Mouse (Mus musculus) heart, adult 11 months (tissue): Measurements from ENCODE around the gene Dst.

Experiments
- DNase-seq: peaks from one replicate; pipeline ENCODE4 v3.0.0; 2022

The Dst gene

DNA sequence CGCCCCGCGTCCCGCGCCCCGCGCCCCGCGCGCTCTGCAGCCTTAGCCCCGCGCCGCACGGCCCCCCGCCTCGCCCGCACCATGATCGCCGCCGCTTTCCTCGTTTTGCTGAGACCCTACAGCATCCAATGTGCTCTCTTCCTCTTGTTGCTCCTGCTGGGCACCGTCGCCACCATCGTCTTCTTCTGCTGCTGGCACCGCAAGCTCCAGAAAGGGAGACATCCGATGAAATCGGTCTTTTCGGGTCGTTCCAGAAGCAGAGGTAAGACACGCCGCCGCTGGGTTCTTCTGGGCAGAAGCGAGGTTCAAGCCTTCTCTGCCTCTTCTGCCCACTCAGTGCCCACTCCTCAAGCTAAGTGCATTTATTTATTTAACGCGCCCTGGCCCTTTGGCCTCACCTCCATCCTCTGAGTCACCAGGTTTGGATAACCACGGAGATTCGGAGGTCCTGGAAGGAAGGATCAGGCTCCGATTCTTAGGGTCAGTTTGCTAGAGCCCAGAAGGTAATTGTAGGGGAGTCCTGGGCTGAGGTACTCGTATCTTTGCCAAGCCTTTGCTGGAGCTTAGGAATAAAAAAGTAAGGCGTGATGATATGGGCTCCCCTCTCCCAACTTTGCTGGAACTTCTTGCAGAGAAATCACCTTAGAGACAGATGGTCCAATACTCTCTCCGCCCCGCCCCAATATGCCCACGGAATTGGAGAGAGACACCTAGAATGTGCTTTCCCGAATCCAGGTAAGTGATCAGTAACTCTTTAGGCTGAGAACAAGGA lies at the start of gene Dst:
TSS of gene Dst (plus strand) at position 35 of the 772 bp plus-strand sequence.
- DNase-seq, result no peak

- no peak for DNase-seq
Measured at GRCm38 (mm10) chr1:33869031-33869430, 39.0 kb upstream of the Dst start.

GRCm38 (mm10) chr1:33869437-33869836 lies 38.6 kb upstream of the Dst start:
- no peak for DNase-seq

- no peak for DNase-seq
Measured at GRCm38 (mm10) chr1:33873561-33873960, 34.5 kb upstream of the Dst start.

DNA sequence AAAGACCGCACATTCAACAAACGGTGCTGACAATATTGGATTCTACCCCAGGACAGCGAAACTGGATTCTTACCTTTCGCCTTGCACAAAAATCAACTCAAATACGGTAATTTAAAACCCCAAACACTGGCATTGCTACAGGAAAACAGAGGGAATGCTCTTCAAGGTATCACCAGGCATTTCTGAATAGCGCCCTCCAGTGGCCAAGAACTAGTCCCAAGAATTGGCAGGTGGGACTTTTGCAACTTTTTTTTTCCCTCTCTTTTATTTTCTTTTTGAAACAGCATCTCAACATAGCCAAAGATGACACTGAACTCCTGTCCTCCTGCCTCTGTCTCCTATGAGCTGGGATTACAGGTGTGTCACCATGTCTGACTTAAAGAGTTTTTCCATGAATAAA lies 32.3 kb upstream of the Dst start:
- DNase-seq, result no peak

- DNase-seq, result no peak
Measured at GRCm38 (mm10) chr1:33876416-33876815, 31.6 kb upstream of the Dst start.

DNA sequence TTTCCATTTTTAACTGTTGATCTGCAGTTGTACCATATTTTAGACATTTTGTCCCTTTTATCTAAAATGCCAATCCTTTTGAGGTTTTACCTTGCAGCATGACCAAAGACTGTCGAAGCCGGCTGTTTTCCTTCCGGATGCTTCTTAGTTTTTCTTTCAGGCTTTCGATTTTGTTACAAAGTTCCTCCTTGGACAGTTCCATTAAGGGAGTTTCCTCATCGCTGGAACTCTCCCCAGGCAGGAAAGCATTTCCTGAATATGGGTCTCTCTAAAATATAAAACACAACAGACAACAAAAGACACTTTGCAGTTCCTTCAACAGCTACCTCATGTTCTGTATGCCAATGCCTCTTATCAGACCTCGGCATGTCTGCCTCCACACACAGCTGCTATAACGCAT lies 29.9 kb upstream of the Dst start:
- peak; percentile 91 for DNase-seq

DNA sequence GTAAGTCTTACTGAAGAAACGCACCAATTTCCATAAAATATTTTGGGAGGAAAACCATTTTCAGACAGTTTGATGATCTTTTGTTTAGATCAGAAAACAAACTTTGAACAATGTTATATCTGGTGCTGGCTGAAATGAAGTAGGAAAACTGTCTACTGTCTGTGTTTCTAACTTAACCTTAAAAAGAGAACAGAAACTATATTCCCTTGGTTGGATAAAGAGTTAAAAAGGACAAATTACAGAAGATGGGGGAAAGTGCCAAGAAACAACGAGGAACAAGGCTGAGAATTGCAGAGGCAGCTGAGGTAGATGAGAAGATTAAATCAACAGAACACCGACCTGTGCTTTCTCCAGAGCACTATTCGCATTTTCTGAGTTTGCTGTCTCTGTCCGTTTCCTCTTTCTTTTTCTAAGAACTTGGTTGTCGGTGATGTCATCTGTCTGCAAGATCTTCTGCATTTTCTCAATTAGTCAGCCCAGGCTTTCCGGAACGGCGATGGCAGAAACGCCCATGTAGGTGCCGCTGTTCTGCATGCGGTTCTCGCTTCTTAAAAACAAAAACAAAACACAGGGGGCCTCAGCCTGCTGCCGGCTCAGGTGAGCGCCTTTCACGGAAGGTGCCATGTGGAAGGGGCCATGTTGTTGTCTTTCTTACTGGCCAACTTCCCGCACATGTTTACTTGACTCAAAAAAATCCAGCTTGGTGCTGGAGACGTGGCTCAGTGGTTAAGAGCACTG lies 24.8 kb upstream of the Dst start:
- DNase-seq, result peak; percentile 96

DNA sequence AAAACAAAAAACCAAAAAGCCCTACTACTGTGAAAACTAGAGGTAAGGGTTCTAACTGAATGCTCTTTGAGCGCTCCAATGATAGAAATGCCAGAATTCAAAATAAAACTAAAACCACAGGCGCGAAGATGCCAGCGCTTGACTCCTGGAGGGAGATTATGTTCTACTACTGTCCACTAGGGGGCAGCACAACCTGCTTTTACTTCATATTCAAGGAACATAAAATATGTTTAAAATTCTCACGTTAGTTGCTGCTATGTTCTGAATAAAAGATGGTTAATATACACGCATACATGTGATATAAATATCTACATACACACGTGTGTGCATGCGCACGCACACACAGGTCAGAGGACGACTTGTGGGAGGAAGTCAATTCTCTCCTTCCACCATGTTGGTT lies 15.2 kb upstream of the Dst start:
- DNase-seq, result no peak

DNA sequence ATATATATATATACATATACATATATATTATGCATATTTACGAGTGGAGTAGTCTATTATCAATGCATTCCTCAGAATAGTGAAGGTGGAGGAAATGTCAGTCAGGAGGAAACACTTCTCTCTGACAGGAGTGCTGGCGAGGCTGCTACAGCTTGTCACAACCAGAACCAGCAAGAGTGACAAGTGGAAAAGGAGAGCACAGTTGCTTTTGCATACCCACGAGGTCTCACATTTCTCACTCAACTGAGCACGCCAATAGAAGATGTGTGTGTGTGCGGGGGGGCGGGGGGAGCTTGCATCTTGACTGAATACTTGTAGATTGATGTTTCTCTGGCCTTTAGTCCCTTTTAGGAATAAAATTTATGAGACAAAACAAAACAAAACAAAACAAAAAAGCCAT lies 11.9 kb upstream of the Dst start:
- no peak for DNase-seq

- DNase-seq, result no peak
Measured at GRCm38 (mm10) chr1:33896666-33897065, 11.4 kb upstream of the Dst start.

DNA sequence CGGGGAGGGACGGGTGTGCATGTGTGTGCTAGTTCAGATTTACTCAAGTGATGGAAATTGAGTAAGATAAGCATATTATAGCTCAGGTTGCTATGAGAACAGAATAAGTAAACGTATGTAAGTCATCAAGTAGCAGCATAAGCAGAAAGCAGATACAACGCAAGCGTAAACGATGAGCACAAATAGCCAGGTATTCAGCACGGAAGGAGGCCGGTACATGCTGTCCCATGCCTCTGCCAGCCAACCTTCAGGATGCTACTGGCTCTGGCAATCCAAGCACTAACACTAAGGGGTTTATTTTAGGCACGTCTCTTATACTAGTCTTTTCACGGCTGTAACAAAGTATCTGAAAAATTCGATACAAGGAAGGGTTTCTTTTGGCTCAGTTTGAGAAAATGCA lies 10.6 kb upstream of the Dst start:
- no peak for DNase-seq

GRCm38 (mm10) chr1:33898373-33898772 lies 9.7 kb upstream of the Dst start:
- no peak for DNase-seq

- no peak for DNase-seq
Measured at GRCm38 (mm10) chr1:33900175-33900574, 7.8 kb upstream of the Dst start.

GRCm38 (mm10) chr1:33903587-33903986 lies 4.4 kb upstream of the Dst start:
- DNase-seq, result peak; percentile 95

DNA sequence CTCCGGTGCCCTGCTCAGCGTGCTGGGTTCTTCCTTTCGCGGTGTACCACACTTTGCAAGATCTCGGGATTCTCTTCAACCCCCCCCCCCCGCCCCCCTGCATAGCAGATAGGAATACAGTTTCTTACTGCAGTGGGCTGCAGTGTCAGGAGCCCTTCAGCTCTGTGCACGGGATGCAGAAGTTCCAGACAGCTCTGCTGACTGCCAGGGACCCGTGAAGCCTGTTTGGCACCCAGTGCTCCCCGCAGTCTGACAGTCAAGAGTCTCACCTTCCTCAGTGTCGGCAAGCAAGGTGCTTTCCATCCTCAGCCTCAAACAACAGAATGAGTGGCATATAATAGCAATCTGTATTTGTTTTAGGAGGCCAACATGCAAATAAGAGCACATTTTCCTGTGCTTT lies 1.8 kb upstream of the Dst start:
- DNase-seq, result peak; percentile 70

DNA sequence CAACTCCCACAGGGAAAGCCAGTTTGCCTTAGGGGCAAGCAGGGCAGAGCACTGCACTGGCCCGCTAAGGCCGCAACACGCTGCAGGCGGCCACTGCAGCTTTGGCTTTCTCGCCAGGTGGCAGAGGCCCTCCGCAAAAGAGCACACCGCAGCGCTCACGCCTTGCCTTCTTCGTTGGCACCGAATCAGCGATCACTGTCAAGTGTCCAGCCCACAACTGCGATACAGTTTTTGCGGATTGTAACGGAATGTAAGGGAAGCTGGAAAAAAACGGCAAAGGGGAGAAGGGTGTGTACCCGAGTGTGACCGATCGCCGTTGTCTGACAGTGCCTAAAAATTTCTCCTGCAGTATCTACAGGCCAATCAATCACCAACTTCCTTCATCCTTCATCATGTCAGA lies 1.1 kb upstream of the Dst start:
- no peak for DNase-seq

- DNase-seq, result peak; percentile 98
Measured at GRCm38 (mm10) chr1:33907421-33908190, 419 bp upstream of the Dst start, which contains the start of gene Bend6. Gene Bend6, minus strand, starts transcription at chr1:33907816.

DNA sequence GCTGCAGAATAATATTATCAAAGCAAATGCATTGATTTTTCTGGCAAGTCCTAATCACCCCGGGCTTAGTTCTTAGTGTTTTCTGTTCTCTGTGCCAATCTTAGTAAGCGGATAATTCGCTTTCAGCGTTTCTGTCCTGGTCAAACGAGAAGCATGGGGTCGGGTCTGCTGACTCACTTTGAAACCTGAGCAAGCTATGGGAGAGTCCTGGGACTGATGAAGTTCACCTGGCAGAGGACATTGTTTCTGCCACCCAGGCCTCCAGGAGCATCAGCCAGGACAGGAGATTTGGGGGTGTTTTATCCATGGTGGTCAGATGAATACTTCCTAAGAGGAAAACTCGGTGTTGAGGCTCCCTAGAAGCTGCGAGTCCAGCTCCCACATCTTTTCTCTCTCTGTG lies 3.6 kb downstream of the Dst start:
- peak; percentile 83 for DNase-seq

DNA sequence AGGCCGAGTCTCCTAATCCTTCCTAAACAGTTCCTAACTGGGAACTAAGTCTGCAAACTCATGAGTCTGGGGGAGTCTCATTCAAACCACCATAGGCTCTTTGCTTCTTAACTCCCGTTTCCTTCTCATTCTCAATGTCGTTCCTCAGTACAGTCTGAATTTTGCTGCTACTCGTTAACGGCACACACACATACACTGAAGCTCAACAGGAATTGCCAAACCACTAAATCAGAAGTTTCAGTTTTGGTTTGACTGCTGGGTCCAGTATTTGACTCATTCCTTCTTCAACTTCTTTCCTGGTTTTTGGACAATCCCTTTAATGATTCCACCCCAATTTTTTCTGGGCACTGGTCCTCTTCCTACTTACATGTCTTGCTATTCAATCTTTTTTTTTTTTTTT lies 8.5 kb downstream of the Dst start:
- DNase-seq, result peak; percentile 40

GRCm38 (mm10) chr1:33922975-33923374 lies 14.9 kb downstream of the Dst start:
- peak; percentile 52 for DNase-seq

DNA sequence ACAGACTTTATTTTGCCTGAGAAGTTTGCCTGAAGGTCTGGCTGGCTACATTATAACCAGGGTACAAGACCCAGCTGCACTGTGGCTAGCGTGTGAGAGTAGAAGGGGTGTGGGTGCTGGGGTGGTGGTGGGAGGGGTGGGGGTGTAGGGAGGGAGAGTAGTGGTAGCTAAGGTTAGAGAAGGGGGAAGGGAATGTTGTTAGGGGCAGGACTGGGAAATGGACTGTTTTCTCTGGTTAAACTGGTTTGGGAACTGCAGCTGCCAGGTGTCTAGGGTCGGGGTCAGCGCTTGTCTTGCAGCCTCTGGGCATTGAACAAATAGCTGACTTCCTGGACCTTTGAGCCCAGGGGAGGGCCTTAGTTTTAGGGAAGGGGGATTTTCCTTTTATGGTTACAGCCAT lies 17.3 kb downstream of the Dst start:
- DNase-seq, result peak; percentile 69

DNA sequence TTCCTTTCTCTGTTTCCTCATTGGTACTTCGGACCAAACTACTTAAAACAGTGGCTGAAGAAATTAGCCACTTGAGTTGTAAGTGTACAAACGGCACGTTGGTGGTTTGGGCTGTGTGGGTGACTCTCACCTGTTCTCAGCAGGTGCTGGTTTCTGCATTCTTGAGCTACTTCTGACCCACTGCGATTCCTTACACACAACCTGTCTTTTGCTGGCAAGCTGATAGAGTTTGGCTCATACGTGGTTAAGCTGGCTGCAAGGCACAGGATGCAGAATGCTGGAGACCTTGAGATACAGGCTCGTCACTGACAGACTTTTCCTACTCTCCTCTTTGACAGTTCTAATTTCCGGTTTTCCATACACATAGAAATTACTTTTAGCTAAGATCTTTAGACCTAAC lies 19.4 kb downstream of the Dst start:
- DNase-seq, result no peak

DNA sequence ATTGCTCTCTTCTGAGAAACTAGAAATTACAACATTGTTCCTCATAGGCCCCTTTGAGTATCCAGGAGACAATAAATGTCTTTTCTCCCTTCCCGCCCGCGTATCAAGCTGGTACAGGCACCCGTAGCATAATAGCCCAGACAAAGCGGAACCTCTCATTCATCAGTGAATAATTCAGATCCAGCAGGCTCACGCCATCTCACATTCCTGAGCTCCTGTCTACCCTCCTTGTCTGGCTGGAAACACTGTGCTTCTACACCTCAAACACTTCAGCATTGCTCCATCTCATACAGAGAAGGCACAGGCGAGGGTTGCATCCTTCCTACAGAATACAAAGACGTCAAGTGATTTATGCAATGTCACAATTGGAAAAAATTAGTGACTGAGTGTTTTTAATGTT lies 23.8 kb downstream of the Dst start:
- no peak for DNase-seq
